Mouse (Mus musculus): ENCODE data around the gene Unc5cl. TPM values are rescaled to one million over a fixed set of nuclear protein-coding genes. Genes with fewer than 3 reads are reported as not detected.

Unc5cl gene
- total RNA-seq, 2 experiments from 2014 or later, result not detected

- no peak for DNase-seq
Measured at GRCm38 (mm10) chr17:48432158-48432980, 22.3 kb upstream of the Unc5cl start, which contains the start of gene Apobec2. Gene Apobec2 (minus strand): TSS chr17:48432930.

GRCm38 (mm10) chr17:48433006-48433655 is 21.6 kb upstream of the Unc5cl start:
- no peak for DNase-seq

GRCm38 (mm10) chr17:48433689-48434330 is 20.9 kb upstream of the Unc5cl start:
- no peak for DNase-seq

- DNase-seq, result no peak
Measured at GRCm38 (mm10) chr17:48434479-48434878, 20.2 kb upstream of the Unc5cl start.

GRCm38 (mm10) chr17:48436487-48436886 is 18.2 kb upstream of the Unc5cl start:
- no peak for DNase-seq

GRCm38 (mm10) chr17:48437421-48437911 is 17.2 kb upstream of the Unc5cl start:
- no peak for DNase-seq

GRCm38 (mm10) chr17:48442745-48443457 is 11.8 kb upstream of the Unc5cl start:
- peak; percentile 63 to 74 for DNase-seq

GRCm38 (mm10) chr17:48443542-48444145 is 11.1 kb upstream of the Unc5cl start:
- DNase-seq, result no peak

- DNase-seq, result no peak
Measured at GRCm38 (mm10) chr17:48447675-48448074, 7.0 kb upstream of the Unc5cl start.

GRCm38 (mm10) chr17:48450666-48451352 is 3.9 kb upstream of the Unc5cl start:
- DNase-seq, result no peak

GRCm38 (mm10) chr17:48451353-48451675 is 3.4 kb upstream of the Unc5cl start, which contains the start of gene Tspo2:
Gene Tspo2 (minus strand): TSS chr17:48451522.
- no peak for DNase-seq

- no peak for DNase-seq
Measured at GRCm38 (mm10) chr17:48451753-48452444, 2.8 kb upstream of the Unc5cl start.

GRCm38 (mm10) chr17:48453489-48453888 is 1.2 kb upstream of the Unc5cl start:
- DNase-seq, result no peak

- no peak for DNase-seq
Measured at GRCm38 (mm10) chr17:48454190-48454589, 511 bp upstream of the Unc5cl start.

GRCm38 (mm10) chr17:48455955-48456354 is 1.3 kb downstream of the Unc5cl start:
- DNase-seq, result no peak

- no peak for DNase-seq
Measured at GRCm38 (mm10) chr17:48457971-48458653, 3.4 kb downstream of the Unc5cl start.

- DNase-seq, result no peak
Measured at GRCm38 (mm10) chr17:48462096-48462495, 7.4 kb downstream of the Unc5cl start.

GRCm38 (mm10) chr17:48463391-48463790 is 8.7 kb downstream of the Unc5cl start:
- DNase-seq, result no peak

- DNase-seq, result no peak
Measured at GRCm38 (mm10) chr17:48466769-48467394, 12.2 kb downstream of the Unc5cl start.
